Mouse (Mus musculus): ENCODE measurements around the gene Vps53. TPM values are rescaled to one million over a fixed set of nuclear protein-coding genes. Genes with fewer than 3 reads are reported as not detected.

Gene Vps53
- polyA plus RNA-seq, 1 experiment from 2014 or later: 35.1 TPM

DNA sequence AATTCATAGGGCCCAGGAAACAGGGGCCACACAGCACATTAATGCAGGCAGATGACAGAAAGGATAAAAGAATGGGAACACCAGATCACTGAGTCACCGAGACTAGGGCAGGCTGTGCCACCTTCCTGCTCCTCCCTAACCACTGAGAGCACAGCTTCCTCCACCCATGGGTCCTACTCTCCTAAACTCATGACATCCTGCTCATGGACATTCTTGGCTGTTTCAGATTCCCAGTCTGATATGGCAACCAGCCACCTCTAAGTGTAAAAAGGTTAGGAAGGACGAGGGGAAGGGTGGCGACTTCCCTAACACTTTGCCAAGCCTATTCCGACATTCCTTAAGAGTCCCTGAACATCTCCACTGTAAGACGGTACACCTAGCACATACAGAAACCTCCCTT, 48.6 kb downstream of the Vps53 start:
- no peak overlapping the region for H3K4me2 ChIP-seq (ENCODE audit: low read depth, low read length)
- ATAC-seq (replicated peaks; ENCODE audit: extremely low read depth, insufficient read depth, low FRiP score): peak; percentile 45; the same call in 1 of the 2 replicates
- no peak overlapping the region for H3K4me3 ChIP-seq (ENCODE audit: low read length)
- H3K36me3 ChIP-seq (ENCODE audit: control insufficient read depth, insufficient read depth): peaks cover 16% of the 10 kb centered on the region
- no peak overlapping the region for H3K9ac ChIP-seq (ENCODE audit: low read length)
- peak overlapping the region; percentile 39; the same call in 1 of the 2 replicates for H3K27ac ChIP-seq (ENCODE audit: low read length)
- 57% methylated on average over 5 of the region's 5 CpGs for WGBS
- H3K27me3 ChIP-seq (ENCODE audit: control insufficient read depth, insufficient read depth, low read length): no peaks in the 10 kb centered on the region
- peaks cover 10% of the 10 kb centered on the region for H3K4me1 ChIP-seq (ENCODE audit: control insufficient read depth, insufficient read depth, low read length)
- H3K9me3 ChIP-seq (replicated peaks; ENCODE audit: control insufficient read depth, low read length): no peaks in the 10 kb centered on the region

DNA sequence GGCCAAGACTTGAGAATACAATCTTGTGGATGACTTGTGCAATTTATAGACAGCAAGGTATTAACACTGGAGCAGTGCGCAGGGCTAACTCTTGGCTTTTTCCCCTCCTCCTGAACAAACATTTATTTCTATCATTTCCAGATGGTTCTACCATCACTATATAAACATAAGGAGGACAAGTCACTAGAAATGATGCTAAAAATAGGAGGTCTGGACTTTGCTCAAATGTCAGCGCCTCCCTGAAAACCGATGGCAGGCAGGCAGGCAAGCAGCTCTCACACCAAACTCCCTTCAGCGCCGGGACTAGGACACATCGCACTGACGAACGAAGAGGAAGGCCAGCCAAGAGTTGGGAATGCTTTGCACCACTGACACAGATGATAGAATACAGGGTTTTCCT, 54.1 kb downstream of the Vps53 start:
- Histone ChIP-seq H3K27me3 (ENCODE audit: control insufficient read depth, insufficient read depth, low read length) (no peaks in the 10 kb centered on the region), H3K9me3 (replicated peaks; ENCODE audit: control insufficient read depth, low read length) (no peaks in the 10 kb centered on the region), H3K9ac (ENCODE audit: low read length) (peak overlapping the region; percentile 39), H3K4me2 (ENCODE audit: low read depth, low read length) (peak overlapping the region; percentile 41), H3K4me3 (ENCODE audit: low read length) (no peak overlapping the region), H3K27ac (ENCODE audit: low read length) (peak overlapping the region; percentile 93), H3K36me3 (ENCODE audit: control insufficient read depth, insufficient read depth) (peaks cover 4% of the 10 kb centered on the region; the same call in 1 of the 2 replicates), H3K4me1 (ENCODE audit: control insufficient read depth, insufficient read depth, low read length) (peaks cover 41% of the 10 kb centered on the region)
- ATAC-seq (replicated peaks; ENCODE audit: extremely low read depth, insufficient read depth, low FRiP score): peak; percentile 89
- 23% methylated on average over 8 of the region's 8 CpGs for WGBS

DNA sequence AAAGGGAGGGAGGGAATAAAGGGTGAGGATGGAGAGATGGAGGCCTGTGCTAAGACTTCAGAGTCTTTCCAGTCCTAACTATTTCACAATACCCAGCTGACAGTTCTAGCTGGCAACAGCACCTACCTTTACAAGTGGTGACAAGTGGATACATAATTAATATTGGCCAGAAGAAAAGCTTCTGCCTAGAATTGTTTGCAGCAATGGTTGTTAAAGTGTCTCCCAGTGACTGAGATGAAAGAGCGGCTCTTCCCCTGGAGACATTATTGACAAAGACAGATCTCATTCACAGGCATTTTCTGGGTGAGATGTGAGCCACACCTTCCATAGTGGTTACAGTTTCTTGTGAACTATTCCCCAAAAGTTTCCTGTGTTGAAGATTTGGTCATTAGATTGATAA, 55.9 kb downstream of the Vps53 start:
- H3K27ac ChIP-seq (ENCODE audit: low read length): no peak overlapping the region
- WGBS: 93% methylated on average over 1 of the region's 1 CpGs

DNA sequence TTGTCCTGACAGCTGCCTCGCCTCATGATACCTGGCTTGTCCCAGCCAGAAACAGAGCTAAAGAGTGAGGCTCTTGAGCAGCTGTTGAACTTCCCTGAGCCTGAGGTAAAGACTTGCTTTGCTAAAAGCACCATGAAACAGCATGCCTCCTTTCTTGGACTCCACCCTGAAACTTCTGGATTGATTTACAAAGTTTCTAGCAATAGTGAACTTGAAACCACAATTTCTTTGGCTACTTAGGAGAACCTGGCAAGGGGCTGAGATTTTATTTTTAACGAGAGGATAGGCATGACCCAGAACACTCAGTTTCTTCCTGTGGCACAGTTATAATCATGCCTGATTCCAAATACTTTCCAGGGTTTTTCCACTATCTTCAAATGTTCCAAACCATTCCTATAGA, 56.9 kb downstream of the Vps53 start:
- Histone ChIP-seq H3K4me1 (ENCODE audit: control insufficient read depth, insufficient read depth, low read length) (peaks cover 44% of the 10 kb centered on the region), H3K27me3 (ENCODE audit: control insufficient read depth, insufficient read depth, low read length) (no peaks in the 10 kb centered on the region), H3K9ac (ENCODE audit: low read length) (no peak overlapping the region), H3K27ac (ENCODE audit: low read length) (no peak overlapping the region), H3K36me3 (ENCODE audit: control insufficient read depth, insufficient read depth) (peaks cover 4% of the 10 kb centered on the region; the same call in 1 of the 2 replicates), H3K4me3 (ENCODE audit: low read length) (no peak overlapping the region), H3K9me3 (replicated peaks; ENCODE audit: control insufficient read depth, low read length) (no peaks in the 10 kb centered on the region), H3K4me2 (ENCODE audit: low read depth, low read length) (no peak overlapping the region)
- WGBS: 79% methylated on average over 2 of the region's 2 CpGs
- no peak for ATAC-seq (replicated peaks; ENCODE audit: extremely low read depth, insufficient read depth, low FRiP score)

More for the DNA sequence above, 55.9 kb downstream of the Vps53 start:
- ATAC-seq (replicated peaks; ENCODE audit: extremely low read depth, insufficient read depth, low FRiP score): no peak
- peaks cover 4% of the 10 kb centered on the region; the same call in 1 of the 2 replicates for H3K36me3 ChIP-seq (ENCODE audit: control insufficient read depth, insufficient read depth)
- H3K4me3 ChIP-seq (ENCODE audit: low read length): no peak overlapping the region
- peaks cover 44% of the 10 kb centered on the region for H3K4me1 ChIP-seq (ENCODE audit: control insufficient read depth, insufficient read depth, low read length)
- no peak overlapping the region for H3K9ac ChIP-seq (ENCODE audit: low read length)
- H3K4me2 ChIP-seq (ENCODE audit: low read depth, low read length): no peak overlapping the region
- no peaks in the 10 kb centered on the region for H3K9me3 ChIP-seq (replicated peaks; ENCODE audit: control insufficient read depth, low read length)
- no peaks in the 10 kb centered on the region for H3K27me3 ChIP-seq (ENCODE audit: control insufficient read depth, insufficient read depth, low read length)

DNA sequence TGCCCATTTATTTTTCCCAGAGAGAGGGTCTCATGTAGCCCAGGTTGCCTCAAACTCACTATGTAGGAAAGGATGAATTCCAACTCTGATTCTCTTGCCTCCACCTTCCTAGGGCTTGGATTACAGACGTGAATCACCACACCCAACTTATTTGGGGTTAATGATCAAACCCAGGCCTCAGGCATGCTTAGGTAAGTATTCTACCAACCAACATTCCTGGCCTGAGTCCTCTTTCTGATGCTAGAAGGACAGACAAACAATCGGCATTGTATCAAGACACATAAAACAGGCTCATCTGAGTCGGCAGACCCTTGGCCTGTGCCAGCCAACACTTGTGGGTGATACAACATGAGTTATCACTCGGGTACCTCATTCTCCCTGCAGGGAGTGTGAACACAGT, 58.4 kb downstream of the Vps53 start:
- Histone ChIP-seq H3K4me2 (ENCODE audit: low read depth, low read length) (no peak overlapping the region), H3K9ac (ENCODE audit: low read length) (no peak overlapping the region), H3K27me3 (ENCODE audit: control insufficient read depth, insufficient read depth, low read length) (no peaks in the 10 kb centered on the region), H3K4me3 (ENCODE audit: low read length) (no peak overlapping the region), H3K36me3 (ENCODE audit: control insufficient read depth, insufficient read depth) (peaks cover 15% of the 10 kb centered on the region), H3K9me3 (replicated peaks; ENCODE audit: control insufficient read depth, low read length) (no peaks in the 10 kb centered on the region), H3K27ac (ENCODE audit: low read length) (no peak overlapping the region), H3K4me1 (ENCODE audit: control insufficient read depth, insufficient read depth, low read length) (peaks cover 40% of the 10 kb centered on the region)
- no peak for ATAC-seq (replicated peaks; ENCODE audit: extremely low read depth, insufficient read depth, low FRiP score)
- WGBS: 77% methylated on average over 4 of the region's 4 CpGs

DNA sequence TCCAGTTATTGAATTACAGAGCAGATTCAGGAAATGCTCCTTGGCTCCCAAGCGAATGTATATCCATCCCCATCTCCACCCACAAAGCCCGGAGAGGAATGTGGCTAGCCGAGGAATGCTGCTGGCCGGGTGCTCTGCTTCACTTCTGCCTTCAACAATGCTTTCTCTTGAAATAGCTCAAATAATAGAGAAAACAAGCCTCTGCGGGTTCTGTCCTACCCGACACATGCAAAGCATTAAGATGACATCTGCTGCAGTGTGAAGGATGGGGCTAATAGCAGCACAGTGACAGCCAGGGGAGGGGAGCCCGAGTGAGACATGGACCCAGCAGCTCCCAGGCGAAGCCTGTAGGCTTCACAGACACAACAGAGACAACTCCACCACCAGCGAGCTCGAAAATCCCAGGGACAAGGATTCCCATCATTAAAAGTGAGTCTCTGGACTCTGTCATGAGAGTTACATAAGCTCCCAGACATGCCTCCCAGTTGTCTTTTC, 59.0 kb downstream of the Vps53 start:
- no peak overlapping the region for H3K4me2 ChIP-seq (ENCODE audit: low read depth, low read length)
- H3K9me3 ChIP-seq (replicated peaks; ENCODE audit: control insufficient read depth, low read length): no peaks in the 10 kb centered on the region
- ATAC-seq (replicated peaks; ENCODE audit: extremely low read depth, insufficient read depth, low FRiP score): no peak
- 35% methylated on average over 10 of the region's 10 CpGs for WGBS
- peaks cover 35% of the 10 kb centered on the region for H3K4me1 ChIP-seq (ENCODE audit: control insufficient read depth, insufficient read depth, low read length)
- no peak overlapping the region for H3K4me3 ChIP-seq (ENCODE audit: low read length)
- no peaks in the 10 kb centered on the region for H3K27me3 ChIP-seq (ENCODE audit: control insufficient read depth, insufficient read depth, low read length)
- H3K36me3 ChIP-seq (ENCODE audit: control insufficient read depth, insufficient read depth): peaks cover 16% of the 10 kb centered on the region
- no peak overlapping the region for H3K9ac ChIP-seq (ENCODE audit: low read length)
- H3K27ac ChIP-seq (ENCODE audit: low read length): peak overlapping the region; percentile 68

DNA sequence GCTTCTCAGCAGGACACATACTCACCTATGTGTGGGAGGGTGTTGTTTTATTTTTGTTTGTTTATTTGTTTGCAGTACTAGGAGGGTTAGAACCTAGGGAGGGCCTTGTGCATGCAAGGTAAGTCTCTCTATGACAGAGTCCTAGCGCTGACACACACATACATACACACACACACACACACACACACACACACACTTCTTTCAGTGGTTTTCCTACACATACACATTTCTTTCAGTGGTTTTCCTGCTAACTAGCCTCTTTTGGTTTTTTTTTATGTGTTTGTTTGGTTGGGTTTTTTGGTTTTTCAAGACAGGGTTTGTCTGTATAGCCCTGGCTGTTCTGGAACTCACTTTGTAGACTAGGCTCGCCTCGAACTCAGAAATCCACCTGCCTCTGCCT, 69.0 kb downstream of the Vps53 start:
- no peaks in the 10 kb centered on the region for H3K36me3 ChIP-seq (ENCODE audit: control insufficient read depth, insufficient read depth)
- no peak overlapping the region for H3K9ac ChIP-seq (ENCODE audit: low read length)
- no peaks in the 10 kb centered on the region for H3K9me3 ChIP-seq (replicated peaks; ENCODE audit: control insufficient read depth, low read length)
- no peak for ATAC-seq (replicated peaks; ENCODE audit: extremely low read depth, insufficient read depth, low FRiP score)
- no peaks in the 10 kb centered on the region for H3K27me3 ChIP-seq (ENCODE audit: control insufficient read depth, insufficient read depth, low read length)
- H3K27ac ChIP-seq (ENCODE audit: low read length): no peak overlapping the region
- H3K4me2 ChIP-seq (ENCODE audit: low read depth, low read length): no peak overlapping the region
- no peaks in the 10 kb centered on the region for H3K4me1 ChIP-seq (ENCODE audit: control insufficient read depth, insufficient read depth, low read length)
- 96% methylated on average over 3 of the region's 3 CpGs for WGBS
- H3K4me3 ChIP-seq (ENCODE audit: low read length): no peak overlapping the region

DNA sequence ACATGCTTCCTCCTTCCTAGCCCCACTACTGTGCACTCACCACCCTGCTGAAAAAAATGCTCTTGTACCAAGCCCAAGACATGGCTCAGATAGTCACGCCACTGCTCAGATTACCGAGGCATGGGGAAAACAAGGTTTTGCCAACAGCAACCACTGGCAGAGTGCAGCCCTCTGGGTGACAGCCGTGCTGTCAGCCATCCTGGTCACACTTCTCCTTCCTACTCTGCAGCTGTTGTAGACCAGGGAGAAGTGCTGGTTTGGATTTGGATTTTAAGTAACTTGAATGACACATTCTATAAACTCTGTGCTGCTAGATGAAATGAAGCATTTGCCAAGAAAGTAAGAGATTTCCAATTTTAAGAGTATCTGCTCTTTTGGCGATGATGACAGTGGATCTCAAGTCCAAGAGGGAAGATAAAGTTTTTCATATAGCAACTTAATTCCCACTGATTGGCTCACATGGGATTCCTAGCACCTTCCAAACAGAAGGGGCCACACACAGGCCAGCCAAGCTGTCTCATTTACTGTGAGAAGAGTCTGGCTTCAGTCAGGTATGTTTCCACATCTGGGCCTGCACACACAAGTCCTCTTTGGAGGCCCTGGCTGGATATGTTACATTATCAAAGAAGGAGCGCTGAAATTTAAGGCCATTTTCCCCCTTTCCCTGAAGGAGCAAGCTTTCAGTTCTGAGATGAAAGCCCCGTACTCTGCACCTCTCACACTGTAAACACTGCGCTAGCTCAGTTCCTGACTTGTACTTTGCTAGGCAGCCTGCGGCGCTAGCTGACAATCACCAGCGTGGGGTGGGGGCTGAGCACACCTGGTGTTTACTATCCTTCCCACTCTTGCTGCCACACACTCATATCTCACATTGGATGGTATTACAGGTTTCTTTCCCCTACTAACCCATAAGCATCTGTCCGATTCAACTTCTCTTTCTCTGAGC, 72.6 kb downstream of the Vps53 start:
- ATAC-seq (replicated peaks; ENCODE audit: extremely low read depth, insufficient read depth, low FRiP score): no peak
- Histone ChIP-seq H3K27me3 (ENCODE audit: control insufficient read depth, insufficient read depth, low read length) (no peaks in the 10 kb centered on the region), H3K36me3 (ENCODE audit: control insufficient read depth, insufficient read depth) (no peaks in the 10 kb centered on the region), H3K4me1 (ENCODE audit: control insufficient read depth, insufficient read depth, low read length) (no peaks in the 10 kb centered on the region), H3K9ac (ENCODE audit: low read length) (no peak overlapping the region), H3K4me2 (ENCODE audit: low read depth, low read length) (no peak overlapping the region), H3K27ac (ENCODE audit: low read length) (peak overlapping the region; percentile 41; the same call in 1 of the 2 replicates), H3K4me3 (ENCODE audit: low read length) (no peak overlapping the region), H3K9me3 (replicated peaks; ENCODE audit: control insufficient read depth, low read length) (no peaks in the 10 kb centered on the region)
- WGBS: 68% methylated on average over 11 of the region's 11 CpGs

DNA sequence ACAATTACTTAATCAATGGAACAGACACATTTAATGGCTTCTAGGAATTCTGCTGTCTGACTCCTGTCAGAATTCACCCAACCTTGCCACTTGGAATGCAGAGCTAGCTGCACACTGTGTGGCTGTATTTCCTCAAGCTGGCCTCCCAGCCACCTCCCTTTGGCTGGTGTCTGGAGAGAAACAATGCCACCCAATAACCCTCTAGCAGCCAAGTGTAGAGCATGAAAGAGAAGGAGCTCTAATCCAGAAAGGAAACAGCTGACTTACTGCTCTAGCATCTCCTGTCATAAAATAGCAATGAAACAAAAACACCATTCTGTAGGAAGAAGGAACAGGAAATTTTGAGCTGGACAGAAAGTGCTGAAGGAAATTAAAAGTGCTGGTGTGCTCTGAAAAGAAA, 78.3 kb downstream of the Vps53 start:
- H3K36me3 ChIP-seq (ENCODE audit: control insufficient read depth, insufficient read depth): no peaks in the 10 kb centered on the region; the same call in 1 of the 2 replicates
- no peaks in the 10 kb centered on the region for H3K9me3 ChIP-seq (replicated peaks; ENCODE audit: control insufficient read depth, low read length)
- H3K4me2 ChIP-seq (ENCODE audit: low read depth, low read length): no peak overlapping the region
- peak overlapping the region; percentile 41; the same call in 1 of the 2 replicates for H3K27ac ChIP-seq (ENCODE audit: low read length)
- H3K4me3 ChIP-seq (ENCODE audit: low read length): no peak overlapping the region
- ATAC-seq (replicated peaks; ENCODE audit: extremely low read depth, insufficient read depth, low FRiP score): no peak; the same call in 1 of the 2 replicates
- no peaks in the 10 kb centered on the region for H3K27me3 ChIP-seq (ENCODE audit: control insufficient read depth, insufficient read depth, low read length)
- H3K4me1 ChIP-seq (ENCODE audit: control insufficient read depth, insufficient read depth, low read length): peaks cover 2% of the 10 kb centered on the region
- no peak overlapping the region for H3K9ac ChIP-seq (ENCODE audit: low read length)

Measured in heart, embryonic 16.5 days (tissue).